Mouse (Mus musculus): ENCODE measurements around the gene Cacng1. TPM values are rescaled to one million over a fixed set of nuclear protein-coding genes. Genes with fewer than 3 reads are reported as not detected.

Gene Cacng1
- total RNA-seq, 1 experiment = 0.22 TPM

- H3K36me3 ChIP-seq (ENCODE audit: control insufficient read depth, insufficient read depth, low read length, poor library complexity, severe bottlenecking) = no peaks in the 10 kb centered on the region
- H3K4me3 ChIP-seq (ENCODE audit: insufficient read depth in 1 of 2, low read depth in 1 of 2, low read length in 2 of 2, poor library complexity in 1 of 2, severe bottlenecking in 1 of 2) = no peak overlapping the region
- in situ Hi-C loops (cut with MboI; ENCODE audit: low sequenced_read_pairs in 2 of 2, unreplicated experiment in 2 of 2) = no loop called here
- no peak overlapping the region for H3K27ac ChIP-seq (ENCODE audit: insufficient read depth, low read depth, low read length, poor library complexity, severe bottlenecking)
- peaks cover 0 to 1% of the 10 kb centered on the region in 2 experiments; a peak in 1 of 4 replicates for H3K4me1 ChIP-seq (ENCODE audit: control insufficient read depth in 2 of 2, insufficient read depth in 2 of 2, low read length in 2 of 2, poor library complexity in 1 of 2)
- TF ChIP-seq ZNF384 (IDR thresholded peaks at IDR 0.05; ENCODE audit: low read depth, low read length) (no peak), MAFK (IDR thresholded peaks at IDR 0.05; ENCODE audit: insufficient read depth, low read depth, low read length) (no peak), CHD2 (IDR thresholded peaks at IDR 0.05; ENCODE audit: low read depth, low read length) (no peak), HCFC1 (IDR thresholded peaks at IDR 0.05; ENCODE audit: borderline replicate concordance, insufficient read depth, low read length) (no peak), ZC3H11A (IDR thresholded peaks at IDR 0.05; ENCODE audit: borderline replicate concordance, low read depth, low read length) (no peak)
- DNase-seq (ENCODE audit: low read depth, low spot score) = no peak
- H3K9ac ChIP-seq (ENCODE audit: insufficient read depth, low read depth, low read length, poor library complexity, severe bottlenecking) = no peak overlapping the region
- H3K9me3 ChIP-seq (ENCODE audit: control insufficient read depth, insufficient read depth, low read depth, low read length) = 0 out of 2 replicates have a peak, but pooled peaks cover 2% of the 10 kb centered on the region
Observed at GRCm38 (mm10) chr11:107721057-107721456, 4.7 kb upstream of the Cacng1 start.

- in situ Hi-C loops (cut with MboI; ENCODE audit: low sequenced_read_pairs in 2 of 2, unreplicated experiment in 2 of 2) = no loop called here
- Histone ChIP-seq H3K9me3 (ENCODE audit: control insufficient read depth, insufficient read depth, low read depth, low read length) (0 out of 2 replicates have a peak, but pooled peaks cover 2% of the 10 kb centered on the region), H3K9ac (ENCODE audit: insufficient read depth, low read depth, low read length, poor library complexity, severe bottlenecking) (no peak overlapping the region), H3K4me1 (ENCODE audit: control insufficient read depth in 2 of 2, insufficient read depth in 2 of 2, low read length in 2 of 2, poor library complexity in 1 of 2) (peaks cover 0 to 1% of the 10 kb centered on the region in 2 experiments; a peak in 1 of 4 replicates), H3K4me3 (ENCODE audit: insufficient read depth in 1 of 2, low read depth in 1 of 2, low read length in 2 of 2, poor library complexity in 1 of 2, severe bottlenecking in 1 of 2) (no peak overlapping the region), H3K27ac (ENCODE audit: insufficient read depth, low read depth, low read length, poor library complexity, severe bottlenecking) (no peak overlapping the region), H3K36me3 (ENCODE audit: control insufficient read depth, insufficient read depth, low read length, poor library complexity, severe bottlenecking) (no peaks in the 10 kb centered on the region)
- TF ChIP-seq ZC3H11A (IDR thresholded peaks at IDR 0.05; ENCODE audit: borderline replicate concordance, low read depth, low read length) = no peak
- no peak for TF ChIP-seq ZNF384 (IDR thresholded peaks at IDR 0.05; ENCODE audit: low read depth, low read length)
- no peak for TF ChIP-seq MAFK (IDR thresholded peaks at IDR 0.05; ENCODE audit: insufficient read depth, low read depth, low read length)
- no peak for TF ChIP-seq HCFC1 (IDR thresholded peaks at IDR 0.05; ENCODE audit: borderline replicate concordance, insufficient read depth, low read length)
- no peak for DNase-seq (ENCODE audit: low read depth, low spot score)
Observed at GRCm38 (mm10) chr11:107720264-107721021, 4.1 kb upstream of the Cacng1 start.

GRCm38 (mm10) chr11:107714368-107714767 lies 2.0 kb downstream of the Cacng1 start:
- no peak overlapping the region for H3K27ac ChIP-seq (ENCODE audit: insufficient read depth, low read depth, low read length, poor library complexity, severe bottlenecking)
- H3K9me3 ChIP-seq (ENCODE audit: control insufficient read depth, insufficient read depth, low read depth, low read length) = no peaks in the 10 kb centered on the region
- TF ChIP-seq CHD2 (IDR thresholded peaks at IDR 0.05; ENCODE audit: low read depth, low read length) = no peak
- TF ChIP-seq HCFC1 (IDR thresholded peaks at IDR 0.05; ENCODE audit: borderline replicate concordance, insufficient read depth, low read length) = no peak
- TF ChIP-seq ZNF384 (IDR thresholded peaks at IDR 0.05; ENCODE audit: low read depth, low read length) = no peak
- TF ChIP-seq ZC3H11A (IDR thresholded peaks at IDR 0.05; ENCODE audit: borderline replicate concordance, low read depth, low read length) = no peak
- TF ChIP-seq MAFK (IDR thresholded peaks at IDR 0.05; ENCODE audit: insufficient read depth, low read depth, low read length) = no peak
- no peak overlapping the region for H3K4me3 ChIP-seq (ENCODE audit: insufficient read depth in 1 of 2, low read depth in 1 of 2, low read length in 2 of 2, poor library complexity in 1 of 2, severe bottlenecking in 1 of 2)
- in situ Hi-C loops (cut with MboI; ENCODE audit: low sequenced_read_pairs in 2 of 2, unreplicated experiment in 2 of 2) = no loop called here
- no peak overlapping the region for H3K9ac ChIP-seq (ENCODE audit: insufficient read depth, low read depth, low read length, poor library complexity, severe bottlenecking)
- H3K36me3 ChIP-seq (ENCODE audit: control insufficient read depth, insufficient read depth, low read length, poor library complexity, severe bottlenecking) = no peaks in the 10 kb centered on the region
- H3K4me1 ChIP-seq (ENCODE audit: control insufficient read depth in 2 of 2, insufficient read depth in 2 of 2, low read length in 2 of 2, poor library complexity in 1 of 2) = peaks cover 0 to 1% of the 10 kb centered on the region in 2 experiments; a peak in 1 of 4 replicates
- DNase-seq (ENCODE audit: low read depth, low spot score) = no peak

GRCm38 (mm10) chr11:107710379-107710778 lies 5.9 kb downstream of the Cacng1 start:
- no peak overlapping the region for H3K4me3 ChIP-seq (ENCODE audit: insufficient read depth in 1 of 2, low read depth in 1 of 2, low read length in 2 of 2, poor library complexity in 1 of 2, severe bottlenecking in 1 of 2)
- TF ChIP-seq ZC3H11A (IDR thresholded peaks at IDR 0.05; ENCODE audit: borderline replicate concordance, low read depth, low read length) (no peak), ZNF384 (IDR thresholded peaks at IDR 0.05; ENCODE audit: low read depth, low read length) (no peak), HCFC1 (IDR thresholded peaks at IDR 0.05; ENCODE audit: borderline replicate concordance, insufficient read depth, low read length) (no peak), CHD2 (IDR thresholded peaks at IDR 0.05; ENCODE audit: low read depth, low read length) (no peak), MAFK (IDR thresholded peaks at IDR 0.05; ENCODE audit: insufficient read depth, low read depth, low read length) (no peak)
- in situ Hi-C loops (cut with MboI; ENCODE audit: low sequenced_read_pairs in 2 of 2, unreplicated experiment in 2 of 2) = no loop called here
- no peaks in the 10 kb centered on the region for H3K36me3 ChIP-seq (ENCODE audit: control insufficient read depth, insufficient read depth, low read length, poor library complexity, severe bottlenecking)
- no peaks in the 10 kb centered on the region; a peak in 1 of 4 replicates for H3K4me1 ChIP-seq (ENCODE audit: control insufficient read depth in 2 of 2, insufficient read depth in 2 of 2, low read length in 2 of 2, poor library complexity in 1 of 2)
- DNase-seq (ENCODE audit: low read depth, low spot score) = no peak
- no peak overlapping the region for H3K27ac ChIP-seq (ENCODE audit: insufficient read depth, low read depth, low read length, poor library complexity, severe bottlenecking)
- H3K9ac ChIP-seq (ENCODE audit: insufficient read depth, low read depth, low read length, poor library complexity, severe bottlenecking) = no peak overlapping the region
- H3K9me3 ChIP-seq (ENCODE audit: control insufficient read depth, insufficient read depth, low read depth, low read length) = no peaks in the 10 kb centered on the region

Measured in ES-E14 (cell line).